Mouse (Mus musculus) forebrain, embryonic 13.5 days (tissue): ENCODE results near the gene Odf2l. TPM values are rescaled to one million over a fixed set of nuclear protein-coding genes. Genes with fewer than 3 reads are reported as not detected.

Source experiments
- ATAC-seq: fragments of 200-750 bp; cut with Nextera tagmentation; 2 replicates; pipeline ENCODE4 v1.8.0; 2017
- H3K27ac ChIP-seq: fragments of 300-500 bp; sonication (generic); 2 replicates; pipeline ENCODE4 v1.5.1; 2015; ENCODE audit warnings: inconsistent platforms, mild to moderate bottlenecking, moderate library complexity
- H3K27me3 ChIP-seq: fragments of 300-500 bp; sonication (generic); 2 replicates; pipeline ENCODE4 v1.6.1; 2015; ENCODE audit warnings: mild to moderate bottlenecking, inconsistent platforms
- H3K36me3 ChIP-seq: fragments of 300-500 bp; sonication (generic); 2 replicates; pipeline ENCODE4 v1.6.1; 2015; ENCODE audit warnings: mild to moderate bottlenecking, inconsistent platforms; ENCODE audit not compliant: poor library complexity, severe bottlenecking
- H3K4me1 ChIP-seq: fragments of 300-500 bp; sonication (generic); 2 replicates; pipeline ENCODE4 v1.6.1; 2015; ENCODE audit warnings: inconsistent platforms
- H3K4me2 ChIP-seq: fragments of 300-500 bp; sonication (generic); 2 replicates; pipeline ENCODE4 v1.6.1; 2015; ENCODE audit warnings: inconsistent platforms, mild to moderate bottlenecking, moderate library complexity
- H3K4me3 ChIP-seq: fragments of 300-500 bp; sonication (generic); 2 replicates; pipeline ENCODE4 v1.5.1; 2015; ENCODE audit warnings: mild to moderate bottlenecking, inconsistent platforms
- H3K9ac ChIP-seq: fragments of 300-500 bp; sonication (generic); 2 replicates; pipeline ENCODE4 v1.6.1; 2015; ENCODE audit warnings: mild to moderate bottlenecking, inconsistent platforms
- H3K9me3 ChIP-seq: fragments of 300-500 bp; sonication (generic); replicated peaks from 2 replicates; pipeline ENCODE4 v1.6.1; 2016; ENCODE audit warnings: inconsistent platforms
- WGBS: fragments of 180-500 bp; shearing (Covaris S2); methylation state at CpG from one replicate; pipeline ENCODE4 v1.1.7; 2015; 5-methylcytosine and 5-hydroxymethylcytosine counted together
- polyA plus RNA-seq: library from polyadenylated mRNA; unstranded; fragments of >200 nt; fragmentation: Nextera tagmentation; extraction: Ambion mirVana; gene quantifications from 2 replicates; pipeline ENCODE4 v1.2.1, GENCODE M21; 2015

The Odf2l gene
- polyA plus RNA-seq, 1 experiment from 2014 or later, result 21.9 TPM

GRCm38 (mm10) chr3:145146871-145147270 is 28.5 kb downstream of the Odf2l start:
- 0 out of 2 replicates have a peak, but pooled peaks cover under 1% of the 10 kb centered on the region for H3K4me1 ChIP-seq
- H3K9ac ChIP-seq, result no peak overlapping the region
- no peak overlapping the region for H3K4me3 ChIP-seq
- H3K36me3 ChIP-seq, result peaks cover 44% of the 10 kb centered on the region; the same call in 1 of the 2 replicates
- H3K4me2 ChIP-seq, result no peak overlapping the region
- no peaks in the 10 kb centered on the region for H3K27me3 ChIP-seq
- H3K9me3 ChIP-seq, result no peaks in the 10 kb centered on the region
- ATAC-seq, result no peak
- WGBS, result 94% methylated on average over 9 of the region's 9 CpGs
- no peak overlapping the region for H3K27ac ChIP-seq

- H3K4me2 ChIP-seq, result no peak overlapping the region
- no peaks in the 10 kb centered on the region for H3K27me3 ChIP-seq
- H3K4me3 ChIP-seq, result no peak overlapping the region
- no peak overlapping the region for H3K27ac ChIP-seq
- H3K9me3 ChIP-seq, result no peaks in the 10 kb centered on the region
- peaks cover 44% of the 10 kb centered on the region; the same call in 1 of the 2 replicates for H3K36me3 ChIP-seq
- no peak overlapping the region for H3K9ac ChIP-seq
- no peak for ATAC-seq
- WGBS, result 83% methylated on average over 2 of the region's 2 CpGs
- 0 out of 2 replicates have a peak, but pooled peaks cover 3% of the 10 kb centered on the region for H3K4me1 ChIP-seq
These were observed 29.1 kb downstream of the Odf2l start for GRCm38 (mm10) chr3:145147483-145147882.

- H3K27me3 ChIP-seq, result no peaks in the 10 kb centered on the region
- no peak overlapping the region for H3K4me2 ChIP-seq
- no peak overlapping the region for H3K4me3 ChIP-seq
- no peak overlapping the region for H3K9ac ChIP-seq
- 0 out of 2 replicates have a peak, but pooled peaks cover 3% of the 10 kb centered on the region for H3K4me1 ChIP-seq
- H3K9me3 ChIP-seq, result no peaks in the 10 kb centered on the region
- H3K27ac ChIP-seq, result no peak overlapping the region
- peaks cover 44% of the 10 kb centered on the region; the same call in 1 of the 2 replicates for H3K36me3 ChIP-seq
- ATAC-seq, result no peak
These were observed 29.6 kb downstream of the Odf2l start for GRCm38 (mm10) chr3:145147952-145148351.

GRCm38 (mm10) chr3:145151092-145151491 is 32.7 kb downstream of the Odf2l start:
- H3K9me3 ChIP-seq, result no peaks in the 10 kb centered on the region
- H3K4me2 ChIP-seq, result no peak overlapping the region
- H3K9ac ChIP-seq, result no peak overlapping the region
- H3K4me3 ChIP-seq, result no peak overlapping the region
- H3K27me3 ChIP-seq, result no peaks in the 10 kb centered on the region
- no peak overlapping the region for H3K27ac ChIP-seq
- peaks cover 48% of the 10 kb centered on the region for H3K36me3 ChIP-seq
- peak; percentile 64; the same call in 1 of the 2 replicates for ATAC-seq
- 0 out of 2 replicates have a peak, but pooled peaks cover 3% of the 10 kb centered on the region for H3K4me1 ChIP-seq
- WGBS, result 91% methylated on average over 7 of the region's 7 CpGs

GRCm38 (mm10) chr3:145151933-145152332 is 33.5 kb downstream of the Odf2l start:
- 63% methylated on average over 7 of the region's 7 CpGs for WGBS
- Histone ChIP-seq H3K4me1 (0 out of 2 replicates have a peak, but pooled peaks cover 3% of the 10 kb centered on the region), H3K27ac (no peak overlapping the region), H3K4me2 (no peak overlapping the region), H3K27me3 (no peaks in the 10 kb centered on the region), H3K36me3 (peaks cover 44% of the 10 kb centered on the region), H3K9me3 (no peaks in the 10 kb centered on the region), H3K4me3 (no peak overlapping the region), H3K9ac (no peak overlapping the region)
- ATAC-seq, result peak; percentile 80

- ATAC-seq, result no peak
- 96% methylated on average over 6 of the region's 6 CpGs for WGBS
- no peaks in the 10 kb centered on the region for H3K27me3 ChIP-seq
These were observed 38.5 kb downstream of the Odf2l start for GRCm38 (mm10) chr3:145156883-145157282.

GRCm38 (mm10) chr3:145158441-145158840 is 40.1 kb downstream of the Odf2l start:
- H3K4me2 ChIP-seq, result no peak overlapping the region
- H3K9ac ChIP-seq, result no peak overlapping the region
- no peak overlapping the region for H3K4me3 ChIP-seq
- no peaks in the 10 kb centered on the region for H3K27me3 ChIP-seq
- peaks cover 22% of the 10 kb centered on the region for H3K36me3 ChIP-seq
- no peaks in the 10 kb centered on the region for H3K9me3 ChIP-seq
- H3K4me1 ChIP-seq, result no peaks in the 10 kb centered on the region
- no peak for ATAC-seq
- 94% methylated on average over 3 of the region's 3 CpGs for WGBS
- no peak overlapping the region for H3K27ac ChIP-seq

More at GRCm38 (mm10) chr3:145156883-145157282, 38.5 kb downstream of the Odf2l start:
- Histone ChIP-seq H3K27ac (no peak overlapping the region), H3K36me3 (peaks cover 22% of the 10 kb centered on the region), H3K4me2 (no peak overlapping the region), H3K4me1 (0 out of 2 replicates have a peak, but pooled peaks cover 3% of the 10 kb centered on the region), H3K4me3 (no peak overlapping the region), H3K9me3 (no peaks in the 10 kb centered on the region), H3K9ac (no peak overlapping the region)

- Histone ChIP-seq H3K27me3 (no peaks in the 10 kb centered on the region), H3K4me1 (no peaks in the 10 kb centered on the region), H3K4me2 (no peak overlapping the region), H3K9me3 (no peaks in the 10 kb centered on the region), H3K9ac (no peak overlapping the region), H3K27ac (no peak overlapping the region), H3K4me3 (no peak overlapping the region), H3K36me3 (no peaks in the 10 kb centered on the region)
- ATAC-seq, result no peak
- WGBS, result 95% methylated on average over 11 of the region's 11 CpGs
These were observed 48.4 kb downstream of the Odf2l start for GRCm38 (mm10) chr3:145166741-145167140.

GRCm38 (mm10) chr3:145167766-145168165 is 49.4 kb downstream of the Odf2l start:
- H3K9ac ChIP-seq, result no peak overlapping the region
- H3K4me2 ChIP-seq, result no peak overlapping the region
- H3K27me3 ChIP-seq, result no peaks in the 10 kb centered on the region
- no peaks in the 10 kb centered on the region for H3K4me1 ChIP-seq
- no peak overlapping the region for H3K4me3 ChIP-seq
- no peaks in the 10 kb centered on the region for H3K9me3 ChIP-seq
- no peaks in the 10 kb centered on the region for H3K36me3 ChIP-seq
- no peak overlapping the region for H3K27ac ChIP-seq
- 82% methylated on average over 5 of the region's 5 CpGs for WGBS
- no peak for ATAC-seq

- H3K9ac ChIP-seq, result no peak overlapping the region
- no peak for ATAC-seq
- no peak overlapping the region for H3K4me2 ChIP-seq
- no peaks in the 10 kb centered on the region for H3K36me3 ChIP-seq
- WGBS, result 76% methylated on average over 13 of the region's 13 CpGs
- no peaks in the 10 kb centered on the region for H3K27me3 ChIP-seq
- no peaks in the 10 kb centered on the region for H3K4me1 ChIP-seq
- H3K4me3 ChIP-seq, result no peak overlapping the region
- H3K27ac ChIP-seq, result no peak overlapping the region
- no peaks in the 10 kb centered on the region for H3K9me3 ChIP-seq
These were observed 50.7 kb downstream of the Odf2l start for GRCm38 (mm10) chr3:145168844-145169696.

GRCm38 (mm10) chr3:145170028-145170427 is 51.6 kb downstream of the Odf2l start:
- ATAC-seq, result no peak

GRCm38 (mm10) chr3:145170604-145171389 is 52.4 kb downstream of the Odf2l start:
- no peak overlapping the region for H3K27ac ChIP-seq
- no peaks in the 10 kb centered on the region for H3K36me3 ChIP-seq
- no peak overlapping the region for H3K9ac ChIP-seq
- H3K27me3 ChIP-seq, result no peaks in the 10 kb centered on the region
- H3K4me2 ChIP-seq, result no peak overlapping the region
- no peaks in the 10 kb centered on the region for H3K4me1 ChIP-seq
- no peak overlapping the region for H3K4me3 ChIP-seq
- no peaks in the 10 kb centered on the region for H3K9me3 ChIP-seq
- ATAC-seq, result no peak
- WGBS, result 86% methylated on average over 6 of the region's 6 CpGs

More at GRCm38 (mm10) chr3:145170028-145170427, 51.6 kb downstream of the Odf2l start:
- Histone ChIP-seq H3K27me3 (no peaks in the 10 kb centered on the region), H3K9me3 (no peaks in the 10 kb centered on the region), H3K36me3 (no peaks in the 10 kb centered on the region), H3K4me1 (no peaks in the 10 kb centered on the region), H3K4me2 (no peak overlapping the region), H3K27ac (no peak overlapping the region), H3K9ac (no peak overlapping the region), H3K4me3 (no peak overlapping the region)
- WGBS, result 94% methylated on average over 4 of the region's 4 CpGs
